Mouse (Mus musculus): ENCODE measurements around the gene Csnk1d. TPM values are rescaled to one million over a fixed set of nuclear protein-coding genes. Genes with fewer than 3 reads are reported as not detected.

Gene Csnk1d
- polyA plus RNA-seq, 1 experiment from 2014 or later: 120 TPM

- H3K27me3 ChIP-seq: no peaks in the 10 kb centered on the region
- H3K4me1 ChIP-seq: peaks cover 18% of the 10 kb centered on the region
- H3K9me3 ChIP-seq: no peaks in the 10 kb centered on the region
- H3K27ac ChIP-seq: no peak overlapping the region
- no peak overlapping the region for H3K4me3 ChIP-seq
- H3K9ac ChIP-seq: no peak overlapping the region
- no peak overlapping the region for H3K4me2 ChIP-seq
- WGBS: 76% methylated on average over 4 of the region's 4 CpGs
- no peak for ATAC-seq (ENCODE audit: insufficient number of reproducible peaks, low FRiP score, low TSS enrichment, low read depth)
- peaks cover 60% of the 10 kb centered on the region for H3K36me3 ChIP-seq
These were observed 6.4 kb downstream of the Csnk1d start for GRCm38 (mm10) chr11:120984448-120985330.

GRCm38 (mm10) chr11:120982459-120982858 is 8.7 kb downstream of the Csnk1d start:
- Histone ChIP-seq H3K9me3 (no peaks in the 10 kb centered on the region), H3K9ac (no peak overlapping the region), H3K27me3 (no peaks in the 10 kb centered on the region), H3K4me2 (no peak overlapping the region), H3K27ac (no peak overlapping the region), H3K4me3 (no peak overlapping the region), H3K4me1 (0 out of 2 replicates have a peak, but pooled peaks cover 3% of the 10 kb centered on the region), H3K36me3 (peaks cover 71% of the 10 kb centered on the region)
- ATAC-seq (ENCODE audit: insufficient number of reproducible peaks, low FRiP score, low TSS enrichment, low read depth): no peak

- 85% methylated on average over 4 of the region's 4 CpGs for WGBS
- peaks cover 71% of the 10 kb centered on the region for H3K36me3 ChIP-seq
These were observed 9.5 kb downstream of the Csnk1d start for GRCm38 (mm10) chr11:120981661-120982060.

GRCm38 (mm10) chr11:120980427-120981035 is 10.6 kb downstream of the Csnk1d start:
- no peak overlapping the region for H3K4me3 ChIP-seq
- no peak overlapping the region for H3K4me2 ChIP-seq
- WGBS: 87% methylated on average over 9 of the region's 9 CpGs
- no peaks in the 10 kb centered on the region for H3K9me3 ChIP-seq
- no peak for ATAC-seq (ENCODE audit: insufficient number of reproducible peaks, low FRiP score, low TSS enrichment, low read depth)
- H3K36me3 ChIP-seq: peaks cover 70% of the 10 kb centered on the region
- no peak overlapping the region for H3K9ac ChIP-seq
- no peak overlapping the region for H3K27ac ChIP-seq
- H3K4me1 ChIP-seq: 0 out of 2 replicates have a peak, but pooled peaks cover 3% of the 10 kb centered on the region
- no peaks in the 10 kb centered on the region for H3K27me3 ChIP-seq

More at GRCm38 (mm10) chr11:120981661-120982060, 9.5 kb downstream of the Csnk1d start:
- no peaks in the 10 kb centered on the region for H3K9me3 ChIP-seq
- no peak for ATAC-seq (ENCODE audit: insufficient number of reproducible peaks, low FRiP score, low TSS enrichment, low read depth)
- H3K4me1 ChIP-seq: 0 out of 2 replicates have a peak, but pooled peaks cover 3% of the 10 kb centered on the region
- no peak overlapping the region for H3K27ac ChIP-seq
- no peak overlapping the region for H3K4me2 ChIP-seq
- no peak overlapping the region for H3K4me3 ChIP-seq
- H3K9ac ChIP-seq: no peak overlapping the region
- no peaks in the 10 kb centered on the region for H3K27me3 ChIP-seq

- no peak overlapping the region for H3K4me3 ChIP-seq
- no peak overlapping the region for H3K4me2 ChIP-seq
- no peak overlapping the region for H3K27ac ChIP-seq
- no peak overlapping the region for H3K9ac ChIP-seq
- no peak for ATAC-seq (ENCODE audit: insufficient number of reproducible peaks, low FRiP score, low TSS enrichment, low read depth)
- 82% methylated on average over 8 of the region's 8 CpGs for WGBS
- peaks cover 74% of the 10 kb centered on the region for H3K36me3 ChIP-seq
- no peaks in the 10 kb centered on the region for H3K9me3 ChIP-seq
- no peaks in the 10 kb centered on the region for H3K27me3 ChIP-seq
- H3K4me1 ChIP-seq: 0 out of 2 replicates have a peak, but pooled peaks cover 3% of the 10 kb centered on the region
These were observed 11.3 kb downstream of the Csnk1d start for GRCm38 (mm10) chr11:120979711-120980426.

- Histone ChIP-seq H3K27ac (no peak overlapping the region), H3K4me3 (no peak overlapping the region), H3K36me3 (peaks cover 90% of the 10 kb centered on the region), H3K4me2 (no peak overlapping the region), H3K27me3 (no peaks in the 10 kb centered on the region), H3K4me1 (no peaks in the 10 kb centered on the region), H3K9ac (no peak overlapping the region), H3K9me3 (no peaks in the 10 kb centered on the region)
- 78% methylated on average over 6 of the region's 6 CpGs for whole genome bisulfite sequencing
- no peak for ATAC-seq (ENCODE audit: insufficient number of reproducible peaks, low FRiP score, low TSS enrichment, low read depth)
These were observed 17.8 kb downstream of the Csnk1d start for GRCm38 (mm10) chr11:120973318-120973717.

- H3K4me2 ChIP-seq: no peak overlapping the region
- 90% methylated on average over 5 of the region's 5 CpGs for WGBS
- no peaks in the 10 kb centered on the region for H3K4me1 ChIP-seq
- H3K9ac ChIP-seq: no peak overlapping the region
- H3K27me3 ChIP-seq: no peaks in the 10 kb centered on the region
- H3K9me3 ChIP-seq: no peaks in the 10 kb centered on the region
- ATAC-seq (ENCODE audit: insufficient number of reproducible peaks, low FRiP score, low TSS enrichment, low read depth): no peak
- no peak overlapping the region for H3K27ac ChIP-seq
- peaks cover 94% of the 10 kb centered on the region for H3K36me3 ChIP-seq
- H3K4me3 ChIP-seq: no peak overlapping the region
These were observed 19.9 kb downstream of the Csnk1d start for GRCm38 (mm10) chr11:120971237-120971636.

- Histone ChIP-seq H3K4me2 (no peak overlapping the region), H3K4me3 (no peak overlapping the region), H3K36me3 (peaks cover 97% of the 10 kb centered on the region), H3K4me1 (peaks cover 5% of the 10 kb centered on the region), H3K9me3 (no peaks in the 10 kb centered on the region), H3K9ac (no peak overlapping the region), H3K27ac (no peak overlapping the region), H3K27me3 (no peaks in the 10 kb centered on the region)
- no peak for ATAC-seq (ENCODE audit: insufficient number of reproducible peaks, low FRiP score, low TSS enrichment, low read depth)
- 91% methylated on average over 5 of the region's 5 CpGs for WGBS
These were observed 21.4 kb downstream of the Csnk1d start for GRCm38 (mm10) chr11:120969742-120970141.

GRCm38 (mm10) chr11:120965587-120965986 is 25.5 kb downstream of the Csnk1d start:
- Histone ChIP-seq H3K4me1 (peaks cover 13% of the 10 kb centered on the region), H3K36me3 (peaks cover 98% of the 10 kb centered on the region), H3K4me3 (no peak overlapping the region), H3K4me2 (no peak overlapping the region), H3K9me3 (no peaks in the 10 kb centered on the region), H3K27me3 (no peaks in the 10 kb centered on the region), H3K9ac (no peak overlapping the region), H3K27ac (no peak overlapping the region)
- no peak for ATAC-seq (ENCODE audit: insufficient number of reproducible peaks, low FRiP score, low TSS enrichment, low read depth)
- WGBS: 71% methylated on average over 4 of the region's 4 CpGs

- Histone ChIP-seq H3K36me3 (peaks cover 94% of the 10 kb centered on the region), H3K4me3 (no peak overlapping the region), H3K4me2 (no peak overlapping the region), H3K9ac (no peak overlapping the region), H3K27ac (0 out of 2 replicates have a peak overlapping the region, but pooled peaks have one; percentile 18), H3K27me3 (no peaks in the 10 kb centered on the region), H3K9me3 (no peaks in the 10 kb centered on the region), H3K4me1 (peaks cover 13% of the 10 kb centered on the region)
- WGBS: 76% methylated on average over 10 of the region's 10 CpGs
- no peak for ATAC-seq (ENCODE audit: insufficient number of reproducible peaks, low FRiP score, low TSS enrichment, low read depth)
These were observed 26.7 kb downstream of the Csnk1d start for GRCm38 (mm10) chr11:120964195-120965157.

GRCm38 (mm10) chr11:120962909-120963308 is 28.2 kb downstream of the Csnk1d start:
- peaks cover 94% of the 10 kb centered on the region for H3K36me3 ChIP-seq
- 86% methylated on average over 7 of the region's 7 CpGs for WGBS
- no peak for ATAC-seq (ENCODE audit: insufficient number of reproducible peaks, low FRiP score, low TSS enrichment, low read depth)
- no peak overlapping the region for H3K4me2 ChIP-seq
- H3K9ac ChIP-seq: no peak overlapping the region
- H3K4me3 ChIP-seq: no peak overlapping the region
- H3K4me1 ChIP-seq: peaks cover 23% of the 10 kb centered on the region
- no peaks in the 10 kb centered on the region for H3K27me3 ChIP-seq
- H3K27ac ChIP-seq: no peak overlapping the region
- no peaks in the 10 kb centered on the region for H3K9me3 ChIP-seq

Data from limb, embryonic 15.5 days (tissue).